Mouse (Mus musculus) stomach, embryonic 15.5 days (tissue): ENCODE data around the gene Hist1h2be. TPM values are rescaled to one million over a fixed set of nuclear protein-coding genes. Genes with fewer than 3 reads are reported as not detected.
A peak's percentile ranks its signal among the peaks of the same experiment; 100 is the strongest.
"Not testable (repeated sequence)": the region's sequence is repeated elsewhere in the genome, so short reads cannot be mapped to it uniquely, and the experiment has no call there.

Source experiments
- ATAC-seq: fragments of 200-750 bp; cut with Nextera tagmentation; 2 replicates; pipeline ENCODE4 v1.8.0; 2017; ENCODE audit warnings: low read depth, moderate number of reproducible peaks, moderate TSS enrichment; ENCODE audit not compliant: insufficient read depth, low FRiP score
- H3K27ac ChIP-seq: fragments of 300-500 bp; sonication (generic); 2 replicates; pipeline ENCODE4 v1.5.1; 2015; ENCODE audit warnings: mild to moderate bottlenecking, inconsistent platforms
- H3K27me3 ChIP-seq: fragments of 300-500 bp; sonication (generic); replicated peaks from 2 replicates; pipeline ENCODE4 v1.6.1; 2015; ENCODE audit warnings: inconsistent platforms
- H3K36me3 ChIP-seq: fragments of 300-500 bp; sonication (generic); 2 replicates; pipeline ENCODE4 v1.6.1; 2015; ENCODE audit warnings: inconsistent platforms
- H3K4me1 ChIP-seq: fragments of 300-500 bp; sonication (generic); 2 replicates; pipeline ENCODE4 v1.6.1; 2015; ENCODE audit warnings: inconsistent platforms
- H3K4me2 ChIP-seq: fragments of 300-500 bp; sonication (generic); 2 replicates; pipeline ENCODE4 v1.6.1; 2015; ENCODE audit warnings: mild to moderate bottlenecking, inconsistent platforms
- H3K4me3 ChIP-seq: fragments of 300-500 bp; sonication (generic); replicated peaks from 2 replicates; pipeline ENCODE4 v1.5.1; 2015; ENCODE audit warnings: inconsistent platforms
- H3K9ac ChIP-seq: fragments of 300-500 bp; sonication (generic); 2 replicates; pipeline ENCODE4 v1.6.1; 2015; ENCODE audit warnings: inconsistent platforms
- H3K9me3 ChIP-seq: fragments of 300-500 bp; sonication (generic); 2 replicates; pipeline ENCODE4 v1.6.1; 2016; ENCODE audit warnings: inconsistent platforms
- WGBS: fragments of 180-500 bp; shearing (Covaris S2); methylation state at CpG from one replicate; pipeline ENCODE4 v1.1.7; 2015; 5-methylcytosine and 5-hydroxymethylcytosine counted together
- polyA plus RNA-seq: library from polyadenylated mRNA; unstranded; fragments of >200 nt; fragmentation: Nextera tagmentation; extraction: Ambion mirVana; gene quantifications from 2 replicates; pipeline ENCODE4 v1.2.1, GENCODE M21; 2015

Gene Hist1h2be
- polyA plus RNA-seq, 1 experiment from 2014 or later: 2.9 TPM

DNA sequence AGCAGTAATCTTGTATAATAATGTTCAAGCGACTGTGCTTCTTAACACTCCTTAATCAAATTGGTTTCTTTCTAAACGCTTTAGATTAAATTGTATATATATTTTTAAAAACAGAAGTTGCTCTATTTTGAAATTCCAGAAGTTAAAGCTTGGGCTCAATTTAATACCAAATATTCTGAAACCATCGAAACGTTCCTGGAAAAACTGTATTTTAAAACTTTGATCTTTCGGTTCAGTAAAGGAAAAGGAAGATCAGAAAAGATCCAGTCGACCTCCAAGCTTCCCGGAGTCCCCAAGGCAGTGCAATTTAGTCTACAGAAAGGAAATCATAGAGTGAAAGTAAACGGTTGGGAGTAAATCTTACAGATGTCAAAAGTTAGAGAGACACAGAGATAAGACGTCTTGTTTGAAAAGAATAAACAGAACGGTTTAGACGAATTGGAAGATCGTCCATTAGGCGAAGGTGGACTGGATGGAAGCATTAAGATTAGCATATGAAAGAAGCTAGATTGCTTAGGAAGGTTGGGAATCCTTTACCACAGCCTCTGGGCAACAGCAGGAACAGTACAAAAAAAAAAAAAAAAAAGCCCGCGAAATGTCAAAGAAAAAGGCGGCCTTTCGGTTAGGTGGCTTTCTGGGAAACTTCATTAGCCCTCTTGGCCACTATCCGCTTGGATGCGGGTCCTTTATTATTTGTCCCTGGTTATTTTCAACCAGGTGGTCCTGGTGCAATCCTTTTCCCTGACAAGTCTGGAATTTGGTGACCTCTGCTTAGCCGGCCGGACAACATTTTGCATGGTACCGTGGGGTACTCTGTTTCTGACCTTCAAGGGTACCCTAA lies 34.6 kb downstream of the Hist1h2be start:
- H3K4me1 ChIP-seq: peaks cover 10% of the 10 kb centered on the region; the same call in 1 of the 2 replicates
- H3K4me2 ChIP-seq: peak overlapping the region; percentile 71
- 1% methylated on average over 22 of the region's 22 CpGs for WGBS

DNA sequence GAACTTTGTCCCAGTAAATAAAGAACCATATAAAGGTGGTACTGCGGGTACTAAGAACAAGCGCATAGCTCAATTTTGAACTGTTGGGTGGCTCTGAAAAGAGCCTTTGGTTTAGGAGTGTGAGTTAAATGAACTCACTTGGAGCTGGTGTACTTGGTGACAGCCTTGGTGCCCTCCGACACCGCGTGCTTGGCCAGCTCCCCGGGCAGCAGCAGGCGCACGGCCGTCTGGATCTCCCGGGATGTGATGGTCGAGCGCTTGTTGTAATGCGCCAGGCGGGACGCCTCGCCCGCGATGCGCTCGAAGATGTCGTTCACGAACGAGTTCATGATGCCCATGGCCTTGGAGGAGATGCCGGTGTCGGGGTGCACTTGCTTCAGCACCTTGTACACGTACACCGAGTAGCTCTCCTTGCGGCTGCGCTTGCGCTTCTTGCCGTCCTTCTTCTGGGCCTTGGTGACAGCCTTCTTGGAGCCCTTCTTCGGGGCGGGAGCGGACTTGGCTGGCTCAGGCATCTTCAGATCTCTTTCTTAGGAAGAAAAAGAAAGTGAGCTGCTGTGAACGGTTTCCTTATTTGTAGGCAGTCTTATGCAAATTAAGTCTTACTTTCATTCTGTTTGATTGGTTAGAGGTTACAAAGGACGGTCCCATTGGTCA lies 35.4 kb downstream of the Hist1h2be start:
- H3K9me3 ChIP-seq, H3K27me3 ChIP-seq, H3K36me3 ChIP-seq: not testable (repeated sequence)
- under 1% methylated on average over 32 of the region's 36 CpGs for WGBS
- H3K4me3 ChIP-seq: peak overlapping the region; percentile 45
- H3K9ac ChIP-seq: peak overlapping the region; percentile 42
- peak; percentile 86 for ATAC-seq
- peak overlapping the region; percentile 95 for H3K27ac ChIP-seq
- peaks cover 10% of the 10 kb centered on the region; the same call in 1 of the 2 replicates for H3K4me1 ChIP-seq
- H3K4me2 ChIP-seq: peak overlapping the region; percentile 71

More for the DNA sequence above, 34.6 kb downstream of the Hist1h2be start:
- H3K4me3 ChIP-seq: peak overlapping the region; percentile 32
- H3K27me3 ChIP-seq: no peaks in the 10 kb centered on the region
- H3K9ac ChIP-seq: peak overlapping the region; percentile 12; the same call in 1 of the 2 replicates
- no peak for ATAC-seq
- peak overlapping the region; percentile 96 for H3K27ac ChIP-seq
- H3K36me3 ChIP-seq: no peaks in the 10 kb centered on the region
- no peaks in the 10 kb centered on the region for H3K9me3 ChIP-seq

DNA sequence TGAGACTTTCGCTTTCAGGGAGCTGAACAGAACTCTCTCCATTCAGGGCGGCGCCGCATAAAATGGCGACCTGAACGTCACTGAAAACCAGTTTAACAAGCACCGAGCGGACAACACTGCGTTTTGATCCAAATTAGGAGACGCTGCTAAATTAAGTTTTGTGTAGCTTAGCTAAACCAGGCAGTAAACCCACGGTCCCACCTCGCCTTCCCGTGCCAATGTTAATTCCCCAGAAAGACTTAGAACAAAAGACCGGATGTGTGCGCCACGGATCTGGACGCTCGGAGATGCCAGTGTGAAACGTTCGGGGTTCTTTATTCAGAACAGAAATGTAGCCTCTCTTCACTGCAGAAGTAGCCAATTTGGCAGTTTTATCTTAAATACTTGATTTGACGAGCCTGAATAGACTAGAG lies 35.9 kb downstream of the Hist1h2be start:
- H3K36me3 ChIP-seq: no peaks in the 10 kb centered on the region
- peak overlapping the region; percentile 45 for H3K4me3 ChIP-seq
- peak overlapping the region; percentile 95 for H3K27ac ChIP-seq
- H3K27me3 ChIP-seq: no peaks in the 10 kb centered on the region
- H3K4me1 ChIP-seq: peaks cover 10% of the 10 kb centered on the region; the same call in 1 of the 2 replicates
- peak overlapping the region; percentile 71 for H3K4me2 ChIP-seq
- no peaks in the 10 kb centered on the region for H3K9me3 ChIP-seq
- under 1% methylated on average over 21 of the region's 21 CpGs for WGBS
- peak overlapping the region; percentile 42 for H3K9ac ChIP-seq
- ATAC-seq: no peak

DNA sequence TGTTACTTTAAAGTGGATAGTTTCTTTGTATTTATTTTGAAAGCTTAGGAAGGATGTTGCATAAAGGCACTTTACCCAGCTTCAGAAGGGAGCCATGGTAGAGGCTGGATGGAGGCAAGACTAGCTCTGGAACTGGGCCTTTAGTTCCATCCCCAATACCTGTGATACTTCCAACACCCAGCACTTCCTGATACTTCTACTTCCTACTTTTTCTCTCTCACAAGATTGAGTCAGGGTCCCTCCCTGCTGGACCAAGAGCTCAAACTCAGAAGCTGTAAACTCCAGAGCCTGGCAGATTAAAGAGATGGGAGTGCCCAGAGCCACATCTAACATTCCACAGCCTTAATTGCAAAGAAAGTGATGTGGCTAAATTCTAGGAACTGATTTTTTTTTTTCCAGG lies 36.6 kb downstream of the Hist1h2be start:
- Histone ChIP-seq H3K4me1 (peaks cover 10% of the 10 kb centered on the region; the same call in 1 of the 2 replicates), H3K27me3 (no peaks in the 10 kb centered on the region), H3K27ac (peak overlapping the region; percentile 95), H3K9me3 (no peaks in the 10 kb centered on the region), H3K36me3 (no peaks in the 10 kb centered on the region), H3K9ac (no peak overlapping the region), H3K4me2 (peak overlapping the region; percentile 71), H3K4me3 (peak overlapping the region; percentile 45; the same call in 1 of the 2 replicates)
- ATAC-seq: no peak

DNA sequence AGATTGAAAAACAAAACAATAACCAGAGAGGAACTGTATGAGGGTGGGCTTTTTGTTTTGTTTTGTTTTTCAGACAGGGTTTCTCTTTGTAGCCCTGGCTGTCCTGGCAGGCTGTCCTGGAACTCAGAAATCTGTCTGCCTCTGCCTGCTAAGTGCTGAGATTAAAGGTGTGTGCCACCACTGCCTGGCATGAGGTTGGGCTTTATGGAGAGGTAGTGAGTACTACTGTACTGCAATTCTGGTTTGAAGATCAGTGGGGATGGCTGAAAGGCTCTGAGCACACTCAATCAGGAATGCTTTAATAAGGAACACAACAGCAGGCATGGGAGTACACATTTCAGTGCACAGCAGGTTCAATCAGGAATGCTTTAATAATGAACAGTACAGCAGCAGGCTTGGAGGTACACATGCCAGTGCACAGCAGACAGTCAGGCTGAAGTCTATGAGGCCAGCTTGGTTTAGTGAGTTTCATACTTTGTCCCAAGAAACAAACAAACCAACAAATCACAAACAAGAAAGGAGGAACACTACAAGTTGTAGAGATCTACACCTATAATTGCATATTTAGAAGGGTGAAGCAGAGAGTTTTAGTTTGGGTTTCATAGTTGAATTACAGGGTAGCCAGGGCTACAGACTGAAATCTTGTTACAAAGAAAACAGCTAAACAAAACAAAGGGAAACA lies 37.4 kb downstream of the Hist1h2be start:
- Histone ChIP-seq H3K4me3 (no peak overlapping the region), H3K27ac (peak overlapping the region; percentile 86), H3K9me3 (no peaks in the 10 kb centered on the region), H3K9ac (no peak overlapping the region), H3K27me3 (no peaks in the 10 kb centered on the region), H3K36me3 (no peaks in the 10 kb centered on the region), H3K4me1 (peaks cover 10% of the 10 kb centered on the region; the same call in 1 of the 2 replicates), H3K4me2 (no peak overlapping the region)
- no peak for ATAC-seq

DNA sequence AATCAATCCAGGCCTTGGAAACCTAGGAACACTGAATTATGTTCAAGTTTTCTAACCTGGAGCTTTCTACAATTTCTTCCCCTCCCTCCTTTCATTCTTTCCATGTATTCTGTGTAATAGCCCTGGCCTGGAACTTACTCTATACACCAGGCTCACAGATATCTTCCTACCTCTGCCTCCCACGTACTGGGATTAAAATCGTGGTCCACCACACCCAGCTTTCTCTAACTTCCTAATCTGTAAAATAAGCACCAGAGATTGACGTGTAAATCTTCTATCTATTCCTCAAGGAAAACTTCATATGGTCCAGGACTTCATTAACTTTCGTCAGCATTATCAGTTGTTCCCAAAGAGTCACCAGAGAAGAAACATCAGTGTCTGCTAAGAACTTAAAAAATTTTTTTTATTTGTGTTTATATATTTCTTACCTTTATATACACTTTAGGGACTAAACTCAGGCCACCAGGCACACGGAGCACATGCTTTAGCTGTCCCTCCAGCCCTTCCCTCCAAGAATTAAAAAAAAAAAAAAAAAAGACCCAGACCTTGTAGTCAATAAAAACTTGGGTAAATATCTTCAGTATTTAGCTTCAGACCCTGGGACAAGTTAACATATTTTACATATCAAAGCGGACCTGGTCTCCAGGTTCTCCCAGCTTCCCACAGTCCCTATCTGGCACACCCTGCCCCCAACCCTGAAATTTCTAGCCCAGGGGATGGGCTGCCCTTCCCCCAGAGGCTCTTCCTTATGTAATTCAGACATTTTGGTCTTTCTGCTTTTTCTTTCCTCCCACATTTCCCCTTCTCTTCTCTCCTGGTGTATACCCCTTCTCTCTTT lies 38.5 kb downstream of the Hist1h2be start:
- peak overlapping the region; percentile 46; the same call in 1 of the 2 replicates for H3K9ac ChIP-seq
- H3K4me3 ChIP-seq: peak overlapping the region; percentile 50
- H3K4me1 ChIP-seq: peaks cover 10% of the 10 kb centered on the region; the same call in 1 of the 2 replicates
- ATAC-seq: no peak
- WGBS: 8% methylated on average over 6 of the region's 6 CpGs
- H3K27ac ChIP-seq: peak overlapping the region; percentile 86
- no peaks in the 10 kb centered on the region for H3K36me3 ChIP-seq
- H3K9me3 ChIP-seq: no peaks in the 10 kb centered on the region
- no peaks in the 10 kb centered on the region for H3K27me3 ChIP-seq
- peak overlapping the region; percentile 75 for H3K4me2 ChIP-seq

DNA sequence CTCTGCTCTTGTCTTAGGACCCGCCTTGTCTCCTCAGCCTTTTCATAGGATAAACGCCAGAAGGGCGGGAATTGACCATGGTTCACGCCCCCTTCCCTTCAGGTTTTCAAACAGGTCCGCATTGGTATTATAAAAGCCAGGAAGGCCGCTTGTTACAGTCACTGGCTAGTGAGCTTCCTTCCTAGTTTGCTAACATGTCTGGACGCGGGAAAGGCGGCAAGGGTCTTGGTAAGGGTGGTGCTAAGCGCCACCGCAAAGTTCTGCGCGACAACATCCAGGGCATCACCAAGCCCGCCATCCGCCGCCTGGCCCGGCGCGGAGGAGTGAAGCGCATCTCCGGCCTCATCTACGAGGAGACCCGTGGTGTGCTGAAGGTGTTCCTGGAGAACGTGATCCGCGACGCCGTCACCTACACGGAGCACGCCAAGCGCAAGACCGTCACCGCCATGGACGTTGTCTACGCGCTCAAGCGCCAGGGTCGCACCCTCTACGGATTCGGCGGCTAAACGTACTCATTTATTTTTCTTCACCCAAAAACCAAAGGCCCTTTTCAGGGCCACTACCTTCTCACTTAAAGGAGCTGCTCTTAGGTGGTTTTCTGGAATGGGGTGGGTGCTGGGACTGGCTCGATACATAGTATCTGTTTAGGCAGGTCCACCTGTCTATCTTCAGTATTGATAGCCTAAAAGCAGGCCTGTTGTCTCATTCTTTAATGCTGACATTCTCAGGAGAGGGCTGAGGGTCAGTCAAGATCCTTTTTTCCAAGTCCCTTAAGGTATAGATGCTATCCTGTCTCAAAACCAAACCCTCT lies 39.3 kb downstream of the Hist1h2be start, which contains the start of gene Hist1h4d:
Gene Hist1h4d, plus strand, starts transcription at position 191 of the 811 bp plus-strand sequence.
- H3K9ac ChIP-seq: peak within 1 kb of the TSS; percentile 46
- H3K4me2 ChIP-seq: peak within 1 kb of the TSS; percentile 75
- no peaks in the 10 kb centered on the region for H3K9me3 ChIP-seq
- H3K27ac ChIP-seq: peak within 1 kb of the TSS; percentile 86
- under 1% methylated on average over 43 of the region's 43 CpGs for WGBS
- peaks cover 12% of the 10 kb centered on the region; the same call in 1 of the 2 replicates for H3K4me1 ChIP-seq
- no peaks in the 10 kb centered on the region for H3K36me3 ChIP-seq
- no peaks in the 10 kb centered on the region for H3K27me3 ChIP-seq
- peak; percentile 91 for ATAC-seq
- H3K4me3 ChIP-seq: peak within 1 kb of the TSS; percentile 50

DNA sequence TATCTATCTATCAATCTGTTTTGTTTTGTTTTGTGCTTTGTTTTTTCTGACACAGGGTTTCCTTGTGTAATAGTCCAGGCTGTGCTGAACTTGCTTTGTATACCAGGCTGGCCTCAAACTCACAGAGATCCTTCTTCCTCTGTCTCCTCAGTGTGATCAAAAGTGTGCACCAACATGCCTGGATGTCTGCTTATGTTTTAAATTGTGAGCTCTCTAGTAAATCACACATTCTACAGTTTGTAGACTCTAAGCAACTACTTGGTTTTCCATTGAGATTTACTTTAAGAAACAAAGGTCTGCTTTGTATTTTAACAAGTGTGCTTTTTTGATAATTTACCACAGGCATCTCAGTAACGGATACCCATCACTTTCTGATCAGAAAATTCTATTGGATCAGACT lies 43.1 kb downstream of the Hist1h2be start:
- no peaks in the 10 kb centered on the region for H3K27me3 ChIP-seq
- no peak overlapping the region for H3K4me3 ChIP-seq
- H3K9ac ChIP-seq: no peak overlapping the region
- no peaks in the 10 kb centered on the region for H3K9me3 ChIP-seq
- WGBS: 96% methylated on average over 1 of the region's 1 CpGs
- ATAC-seq: no peak
- H3K4me2 ChIP-seq: no peak overlapping the region
- no peak overlapping the region for H3K27ac ChIP-seq
- peaks cover 14% of the 10 kb centered on the region; the same call in 1 of the 2 replicates for H3K4me1 ChIP-seq
- no peaks in the 10 kb centered on the region for H3K36me3 ChIP-seq

DNA sequence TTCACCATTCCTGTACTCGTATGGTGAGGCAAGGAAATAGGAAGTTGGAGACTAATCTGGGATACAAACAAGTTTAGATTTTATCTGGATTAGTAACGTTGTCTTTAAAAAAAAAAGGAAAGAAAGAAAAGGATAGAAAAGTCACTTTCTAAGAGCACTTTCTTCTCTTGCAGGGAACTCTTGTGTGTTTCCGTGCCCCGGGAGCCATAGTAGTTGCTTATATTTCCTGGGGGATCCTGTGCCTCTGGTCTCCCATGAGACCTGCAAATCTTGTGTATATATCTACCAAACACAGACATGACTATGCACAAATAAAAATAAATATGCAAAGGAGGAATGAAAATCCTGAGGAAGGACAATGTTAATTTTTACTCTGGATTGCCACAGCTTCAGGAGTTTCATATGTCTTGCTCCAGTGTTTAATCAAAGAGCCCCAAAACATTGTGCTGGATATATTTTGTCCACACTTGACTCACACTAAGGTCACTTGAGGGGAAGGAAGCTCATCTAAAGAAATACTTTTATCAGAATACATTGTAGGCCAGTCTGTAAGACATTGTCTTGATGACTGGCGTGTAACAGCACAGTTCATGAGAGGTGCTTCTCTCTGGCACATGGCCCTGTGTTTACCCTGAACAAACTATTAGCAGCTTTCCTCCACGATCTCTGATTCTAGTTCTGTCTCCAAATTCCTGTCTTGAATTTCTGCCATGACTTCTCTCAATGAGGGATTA lies 43.9 kb downstream of the Hist1h2be start:
- ATAC-seq: no peak
- Histone ChIP-seq H3K4me1 (peaks cover 10% of the 10 kb centered on the region; the same call in 1 of the 2 replicates), H3K4me3 (peak overlapping the region; percentile 44), H3K4me2 (peak overlapping the region; percentile 71), H3K27ac (peak overlapping the region; percentile 86), H3K27me3 (no peaks in the 10 kb centered on the region), H3K9ac (no peak overlapping the region; the same call in 1 of the 2 replicates), H3K36me3 (no peaks in the 10 kb centered on the region), H3K9me3 (no peaks in the 10 kb centered on the region)
- 27% methylated on average over 6 of the region's 6 CpGs for WGBS

DNA sequence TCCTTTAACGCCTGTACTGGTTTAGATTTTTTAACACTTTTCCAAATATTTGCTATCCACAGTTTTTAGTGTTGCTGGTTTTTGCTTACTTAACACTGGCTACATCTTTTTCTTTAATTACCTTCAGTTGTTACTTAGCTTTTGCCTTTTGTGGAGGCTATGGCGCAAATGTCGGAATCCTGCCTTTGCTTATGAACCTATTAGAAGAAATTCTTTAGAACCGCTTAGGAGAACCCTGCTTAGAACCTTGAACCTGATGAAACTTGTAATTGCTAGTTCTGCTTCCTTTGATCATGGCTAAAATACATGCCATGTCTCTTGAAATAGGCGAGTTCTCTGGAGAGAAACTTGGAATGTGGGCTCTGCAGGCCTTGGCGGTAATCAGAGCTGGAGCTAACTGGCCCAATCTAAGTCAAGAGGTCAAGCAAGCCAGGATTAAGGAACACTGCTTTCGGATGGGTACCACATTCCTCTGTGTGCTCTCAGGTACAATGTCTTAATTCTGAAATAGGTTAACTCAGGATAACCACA lies 44.5 kb downstream of the Hist1h2be start:
- H3K4me1 ChIP-seq: 0 out of 2 replicates have a peak, but pooled peaks cover 7% of the 10 kb centered on the region

More for the DNA sequence above, 44.5 kb downstream of the Hist1h2be start:
- ATAC-seq: no peak
- peak overlapping the region; percentile 44 for H3K4me3 ChIP-seq
- peak overlapping the region; percentile 46 for H3K9ac ChIP-seq
- H3K27ac ChIP-seq: peak overlapping the region; percentile 86
- H3K36me3 ChIP-seq: no peaks in the 10 kb centered on the region
- H3K27me3 ChIP-seq: no peaks in the 10 kb centered on the region
- no peaks in the 10 kb centered on the region for H3K9me3 ChIP-seq
- H3K4me2 ChIP-seq: peak overlapping the region; percentile 71
- 6% methylated on average over 7 of the region's 7 CpGs for WGBS
